In genomic region chr8:122433269-122433905, GRCm38 (mm10) we compare ENCODE assay signal across 9 mouse cellular contexts. TPM values are rescaled to one million over a fixed set of nuclear protein-coding genes. Genes with fewer than 3 reads are reported as not detected.
DNase-seq lines count a peak whose midpoint lies in the region; ATAC-seq and TF ChIP-seq lines count a peak whose summit lies in the region.
"Had no signal": no experiment of that assay in that cellular context is flagged by ENCODE, and none has a peak within 500 bp of the region (broad histone marks: within the 10 kb centered on the region; RNA-seq: fewer than 3 reads in every experiment).

No protein-coding gene starts in this region.

- H3K4me2 ChIP-seq in heart, postnatal 0 days (ENCODE audit: low read depth, low read length), result peak overlapping the region; percentile 85

- H3K4me3 ChIP-seq in ES-Bruce4 (ENCODE audit: low read depth, low read length), result peak overlapping the region; percentile 75; the same call in 1 of the 2 replicates
- no peak overlapping the region for H3K4me3 ChIP-seq in heart, postnatal 0 days (ENCODE audit: low read depth, low read length)

- WGBS in heart, postnatal 0 days, result 69% methylated on average over 11 of the region's 11 CpGs

- peaks cover 14% of the 10 kb centered on the region for H3K36me3 ChIP-seq in ES-Bruce4 (ENCODE audit: control insufficient read depth, insufficient read depth, low read length, poor library complexity, severe bottlenecking)
- no peaks in the 10 kb centered on the region; the same call in 1 of the 2 replicates for H3K36me3 ChIP-seq in heart, postnatal 0 days (replicated peaks; ENCODE audit: control insufficient read depth, insufficient read depth, low read length)

- DNase-seq in embryo, embryonic 10 days (ENCODE audit: low spot score), result peak; percentile 14
- no peak for DNase-seq in embryo, embryonic 9.5 days (ENCODE audit: extremely low spot score)
- no peak for DNase-seq in heart, postnatal 0 days (ENCODE audit: low spot score)
- no peak for DNase-seq in MN1 (ENCODE audit: low spot score)
- DNase-seq in kidney, postnatal 36 days, result no peak
- no peak for DNase-seq in thymus, postnatal 0 days (ENCODE audit: low spot score)

- H3K4me1 ChIP-seq in ES-Bruce4 (ENCODE audit: control insufficient read depth, insufficient read depth, low read length), result no peaks in the 10 kb centered on the region
- H3K4me1 ChIP-seq in heart, postnatal 0 days (ENCODE audit: control insufficient read depth, insufficient read depth), result peaks cover 7% of the 10 kb centered on the region; the same call in 1 of the 2 replicates

- no peak for TF ChIP-seq POLR2A in ES-Bruce4 (IDR thresholded peaks at IDR 0.05; ENCODE audit: insufficient read depth, low read length)

- no peaks in the 10 kb centered on the region for H3K9me3 ChIP-seq in ES-Bruce4 (replicated peaks; ENCODE audit: control insufficient read depth, insufficient read depth, low read length, poor library complexity, severe bottlenecking)
- no peaks in the 10 kb centered on the region for H3K9me3 ChIP-seq in heart, postnatal 0 days (replicated peaks; ENCODE audit: control insufficient read depth, low read length)

- peak; percentile 23 for ATAC-seq in heart, postnatal 0 days (ENCODE audit: insufficient read depth, low read depth)
- ATAC-seq in megakaryocyte, adult 5-6 weeks (ENCODE audit: poor library complexity, severe bottlenecking), result 0 out of 2 replicates have a peak, but pooled peaks have one; percentile 2

- peak; percentile 37 for TF ChIP-seq CTCF in ES-Bruce4 (IDR thresholded peaks at IDR 0.05; ENCODE audit: low read depth, low read length)
- TF ChIP-seq CTCF in heart, postnatal 0 days (IDR thresholded peaks at IDR 0.05; ENCODE audit: low read depth), result peak; percentile 45

- peak overlapping the region; percentile 10; the same call in 1 of the 2 replicates for H3K27ac ChIP-seq in ES-Bruce4 (ENCODE audit: insufficient read depth, low read length)
- H3K27ac ChIP-seq in heart, postnatal 0 days (ENCODE audit: low read depth), result no peak overlapping the region

- H3K27me3 ChIP-seq in ES-Bruce4 (ENCODE audit: control insufficient read depth, insufficient read depth, low read length, poor library complexity, severe bottlenecking), result no peaks in the 10 kb centered on the region
- H3K27me3 ChIP-seq in heart, postnatal 0 days (ENCODE audit: control insufficient read depth, insufficient read depth, low read length), result no peaks in the 10 kb centered on the region

- TF ChIP-seq EP300 in ES-Bruce4 (IDR thresholded peaks at IDR 0.05; ENCODE audit: insufficient read depth, low read depth, low read length), result no peak; the same call in 1 of the 2 replicates
- no peak for TF ChIP-seq EP300 in heart, postnatal 0 days (IDR thresholded peaks at IDR 0.05; ENCODE audit: low read depth)

- no peak overlapping the region for H3K9ac ChIP-seq in ES-Bruce4 (ENCODE audit: low read depth, poor library complexity, severe bottlenecking)
- H3K9ac ChIP-seq in heart, postnatal 0 days (replicated peaks; ENCODE audit: low read depth, low read length), result peak overlapping the region; percentile 64; the same call in 1 of the 2 replicates

RNA-seq across cellular contexts. Expression of gene Cyba, which starts 0.7 kb away (rescaled TPM):
- polyA plus RNA-seq in ES-Bruce4 (2011; ENCODE audit: insufficient read depth, insufficient read length, low read depth, missing spikeins), result 76.1 and 89.4 TPM in 2 replicates
- 126 and 162 TPM in 2 replicates for total RNA-seq in heart, postnatal 0 days (2014; rRNA removed; ENCODE audit: low replicate concordance)
- 159 and 160 TPM in 2 replicates for polyA plus RNA-seq in heart, postnatal 0 days (2015; fragmentation: Nextera tagmentation; extraction: Ambion mirVana)
- 547 and 634 TPM in 2 replicates for total RNA-seq in megakaryocyte, adult 5-6 weeks (2015)
- total RNA-seq in megakaryocyte, adult 5-6 weeks (2017), result 285 and 337 TPM in 2 replicates
- 540 and 564 TPM in 2 replicates for polyA plus RNA-seq in thymus, postnatal 0 days (2015; fragmentation: Nextera tagmentation; extraction: Ambion mirVana)

RNA-seq across cellular contexts. Expression of gene Mvd, which starts 9.8 kb away (rescaled TPM):
- polyA plus RNA-seq in ES-Bruce4 (2011; ENCODE audit: insufficient read depth, insufficient read length, low read depth, missing spikeins), result 60.4 and 61.6 TPM in 2 replicates
- total RNA-seq in heart, postnatal 0 days (2014; rRNA removed; ENCODE audit: low replicate concordance), result 5.3 and 13.3 TPM in 2 replicates
- 11.4 and 11.7 TPM in 2 replicates for polyA plus RNA-seq in heart, postnatal 0 days (2015; fragmentation: Nextera tagmentation; extraction: Ambion mirVana)
- total RNA-seq in megakaryocyte, adult 5-6 weeks (2015), result 9.8 and 10.3 TPM in 2 replicates
- total RNA-seq in megakaryocyte, adult 5-6 weeks (2017), result 15.2 and 15.6 TPM in 2 replicates
- 17.4 and 19.5 TPM in 2 replicates for polyA plus RNA-seq in thymus, postnatal 0 days (2015; fragmentation: Nextera tagmentation; extraction: Ambion mirVana)

RNA-seq across cellular contexts. Expression of gene Il17c, which starts 11.6 kb away (rescaled TPM):
- not detected in 2 replicates for polyA plus RNA-seq in ES-Bruce4 (2011; ENCODE audit: insufficient read depth, insufficient read length, low read depth, missing spikeins)
- total RNA-seq in heart, postnatal 0 days (2014; rRNA removed; ENCODE audit: low replicate concordance), result not detected in 2 replicates
- polyA plus RNA-seq in heart, postnatal 0 days (2015; fragmentation: Nextera tagmentation; extraction: Ambion mirVana), result not detected in 2 replicates
- not detected in 2 replicates for total RNA-seq in megakaryocyte, adult 5-6 weeks (2015)
- not detected in 2 replicates for total RNA-seq in megakaryocyte, adult 5-6 weeks (2017)
- polyA plus RNA-seq in thymus, postnatal 0 days (2015; fragmentation: Nextera tagmentation; extraction: Ambion mirVana), result 0.26 and 0.37 TPM in 2 replicates
- polyA plus RNA-seq: embryonic facial prominence, embryonic 11.5 days had no signal

RNA-seq across cellular contexts. Expression of gene Snai3, which starts 27.1 kb away (rescaled TPM):
- 10.1 and 10.2 TPM in 2 replicates for polyA plus RNA-seq in ES-Bruce4 (2011; ENCODE audit: insufficient read depth, insufficient read length, low read depth, missing spikeins)
- 1.2 TPM in 1 of 2 replicates, not detected in the other for total RNA-seq in heart, postnatal 0 days (2014; rRNA removed; ENCODE audit: low replicate concordance)
- polyA plus RNA-seq in heart, postnatal 0 days (2015; fragmentation: Nextera tagmentation; extraction: Ambion mirVana), result 0.61 and 1.6 TPM in 2 replicates
- total RNA-seq in megakaryocyte, adult 5-6 weeks (2015), result 0.09 and 0.25 TPM in 2 replicates
- total RNA-seq in megakaryocyte, adult 5-6 weeks (2017), result not detected in 2 replicates
- polyA plus RNA-seq in thymus, postnatal 0 days (2015; fragmentation: Nextera tagmentation; extraction: Ambion mirVana), result 37.5 TPM in 2 replicates

RNA-seq across cellular contexts. Expression of gene Rnf166, which starts 42.5 kb away (rescaled TPM):
- polyA plus RNA-seq in ES-Bruce4 (2011; ENCODE audit: insufficient read depth, insufficient read length, low read depth, missing spikeins), result 15.6 and 17.1 TPM in 2 replicates
- 39.7 and 42.7 TPM in 2 replicates for total RNA-seq in heart, postnatal 0 days (2014; rRNA removed; ENCODE audit: low replicate concordance)
- polyA plus RNA-seq in heart, postnatal 0 days (2015; fragmentation: Nextera tagmentation; extraction: Ambion mirVana), result 39.4 and 45.9 TPM in 2 replicates
- 42.0 and 48.6 TPM in 2 replicates for total RNA-seq in megakaryocyte, adult 5-6 weeks (2015)
- 50.8 and 59.5 TPM in 2 replicates for total RNA-seq in megakaryocyte, adult 5-6 weeks (2017)
- polyA plus RNA-seq in thymus, postnatal 0 days (2015; fragmentation: Nextera tagmentation; extraction: Ambion mirVana), result 98.0 and 108 TPM in 2 replicates
